Mouse (Mus musculus): ENCODE data around the gene D630045J12Rik.
A peak's percentile ranks its signal among the peaks of the same experiment; 100 is the strongest.

D630045J12Rik gene

GRCm38 (mm10) chr6:38192952-38193351 lies 60.9 kb downstream of the D630045J12Rik start:
- DNase-seq (ENCODE audit: low spot score): no peak

- no peak for DNase-seq (ENCODE audit: low spot score)
Measured at GRCm38 (mm10) chr6:38186312-38186950, 67.4 kb downstream of the D630045J12Rik start.

- no peak for DNase-seq (ENCODE audit: low spot score)
Measured at GRCm38 (mm10) chr6:38184791-38185190, 69.0 kb downstream of the D630045J12Rik start.

GRCm38 (mm10) chr6:38181756-38182318 lies 72.0 kb downstream of the D630045J12Rik start:
- no peak for DNase-seq (ENCODE audit: low spot score)

GRCm38 (mm10) chr6:38180669-38181068 lies 73.1 kb downstream of the D630045J12Rik start:
- DNase-seq (ENCODE audit: low spot score): no peak

GRCm38 (mm10) chr6:38165385-38165784 lies 88.4 kb downstream of the D630045J12Rik start:
- no peak for DNase-seq (ENCODE audit: low spot score)

GRCm38 (mm10) chr6:38164705-38165104 lies 89.1 kb downstream of the D630045J12Rik start:
- DNase-seq (ENCODE audit: low spot score): no peak

- no peak for DNase-seq (ENCODE audit: low spot score)
Measured at GRCm38 (mm10) chr6:38162825-38163504, 90.8 kb downstream of the D630045J12Rik start.

GRCm38 (mm10) chr6:38160556-38160955 lies 93.3 kb downstream of the D630045J12Rik start:
- no peak for DNase-seq (ENCODE audit: low spot score)

- peak; percentile 93 for DNase-seq (ENCODE audit: low spot score)
Measured at GRCm38 (mm10) chr6:38160102-38160501, 93.7 kb downstream of the D630045J12Rik start.

GRCm38 (mm10) chr6:38159576-38159975 lies 94.2 kb downstream of the D630045J12Rik start:
- DNase-seq (ENCODE audit: low spot score): no peak

- no peak for DNase-seq (ENCODE audit: low spot score)
Measured at GRCm38 (mm10) chr6:38157925-38158324, 95.9 kb downstream of the D630045J12Rik start.

GRCm38 (mm10) chr6:38156204-38156603 lies 97.6 kb downstream of the D630045J12Rik start:
- no peak for DNase-seq (ENCODE audit: low spot score)

GRCm38 (mm10) chr6:38152305-38152704 lies 101.5 kb downstream of the D630045J12Rik start:
- no peak for DNase-seq (ENCODE audit: low spot score)

- DNase-seq (ENCODE audit: low spot score): no peak
Measured at GRCm38 (mm10) chr6:38149483-38149882, 104.3 kb downstream of the D630045J12Rik start.

- no peak for DNase-seq (ENCODE audit: low spot score)
Measured at GRCm38 (mm10) chr6:38148626-38149025, 105.2 kb downstream of the D630045J12Rik start.

GRCm38 (mm10) chr6:38147301-38147700 lies 106.5 kb downstream of the D630045J12Rik start:
- DNase-seq (ENCODE audit: low spot score): no peak

GRCm38 (mm10) chr6:38145463-38146065 lies 108.2 kb downstream of the D630045J12Rik start:
- no peak for DNase-seq (ENCODE audit: low spot score)

GRCm38 (mm10) chr6:38144161-38144998 lies 109.4 kb downstream of the D630045J12Rik start:
- peak; percentile 55 for DNase-seq (ENCODE audit: low spot score)

GRCm38 (mm10) chr6:38140402-38140801 lies 113.4 kb downstream of the D630045J12Rik start:
- DNase-seq (ENCODE audit: low spot score): no peak

- no peak for DNase-seq (ENCODE audit: low spot score)
Measured at GRCm38 (mm10) chr6:38139086-38139485, 114.7 kb downstream of the D630045J12Rik start.

Data from testis, postnatal 10 days (tissue).